Mouse (Mus musculus) E14TG2a.4 (cell line): ENCODE results near the gene Olfr1362.

Source experiments
- H3K27me3 ChIP-seq: 2 replicates; pipeline ENCODE4 v1.6.1; 2014; ENCODE audit warnings: low read length, control low read depth; ENCODE audit not compliant: insufficient read depth
- H3K36me3 ChIP-seq: 2 replicates; pipeline ENCODE4 v1.6.1; 2014; ENCODE audit warnings: low read length, control low read depth; ENCODE audit not compliant: insufficient read depth
- H3K4me1 ChIP-seq: replicated peaks from 2 replicates; pipeline ENCODE4 v1.6.1; 2014; ENCODE audit warnings: low read depth, low read length, control low read depth
- H3K4me3 ChIP-seq: replicated peaks from 2 replicates; pipeline ENCODE4 v1.5.1; 2014; ENCODE audit warnings: mild to moderate bottlenecking, low read length
- H3K9me3 ChIP-seq: 2 replicates; pipeline ENCODE4 v1.6.1; 2014; ENCODE audit warnings: low read length, control low read depth
- CTCF ChIP-seq: conservative IDR thresholded peaks from 2 replicates; pipeline ENCODE4 v1.5.1; 2014; ENCODE audit warnings: low read length
- NANOG ChIP-seq: IDR thresholded peaks from 2 replicates; pipeline ENCODE4 v1.6.1; 2014; ENCODE audit warnings: borderline replicate concordance, low read length, mixed read lengths
- POU5F1 ChIP-seq: IDR thresholded peaks from 2 replicates; pipeline ENCODE4 v1.6.1; 2014; ENCODE audit warnings: low read length, borderline replicate concordance

The Olfr1362 gene

DNA sequence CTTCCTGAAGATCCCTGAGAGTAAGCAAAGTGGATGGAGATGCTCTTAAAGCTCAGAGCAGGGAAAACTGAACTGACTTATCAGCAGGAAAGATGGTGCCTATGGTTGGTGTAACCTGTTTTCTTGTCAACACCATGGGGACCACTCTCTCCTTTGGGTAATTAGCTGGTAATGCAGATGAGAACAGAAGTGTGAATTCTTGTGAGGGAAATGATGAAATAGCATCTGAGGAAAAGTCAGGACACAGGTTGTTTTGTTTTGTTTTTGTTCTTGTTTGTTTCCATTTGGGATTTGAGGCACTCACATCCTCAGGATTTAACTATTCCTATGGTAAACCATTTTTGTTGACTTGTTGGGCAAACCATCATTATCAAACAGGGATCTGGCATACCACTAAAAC, at the start of gene Olfr1362:
Gene Olfr1362, minus strand, starts transcription at position 101 of the 400 bp plus-strand sequence.
- H3K27me3 ChIP-seq, result no peaks in the 10 kb centered on the region
- H3K9me3 ChIP-seq, result no peaks in the 10 kb centered on the region
- H3K4me1 ChIP-seq, result no peaks in the 10 kb centered on the region
- no peaks in the 10 kb centered on the region for H3K36me3 ChIP-seq
- H3K4me3 ChIP-seq, result no peak within 1 kb of the TSS
- TF ChIP-seq CTCF, result no peak
- no peak for TF ChIP-seq NANOG
- TF ChIP-seq POU5F1, result no peak

GRCm38 (mm10) chr13:21663286-21663685, 49.5 kb upstream of the Olfr1362 start, which contains the start of gene Olfr1361:
Gene Olfr1361, minus strand, starts transcription at chr13:21663386.
- Histone ChIP-seq H3K4me3 (no peak within 1 kb of the TSS), H3K36me3 (no peaks in the 10 kb centered on the region), H3K4me1 (no peaks in the 10 kb centered on the region), H3K9me3 (no peaks in the 10 kb centered on the region), H3K27me3 (0 out of 2 replicates have a peak, but pooled peaks cover 4% of the 10 kb centered on the region)
- TF ChIP-seq CTCF, result no peak
- TF ChIP-seq POU5F1, result no peak

DNA sequence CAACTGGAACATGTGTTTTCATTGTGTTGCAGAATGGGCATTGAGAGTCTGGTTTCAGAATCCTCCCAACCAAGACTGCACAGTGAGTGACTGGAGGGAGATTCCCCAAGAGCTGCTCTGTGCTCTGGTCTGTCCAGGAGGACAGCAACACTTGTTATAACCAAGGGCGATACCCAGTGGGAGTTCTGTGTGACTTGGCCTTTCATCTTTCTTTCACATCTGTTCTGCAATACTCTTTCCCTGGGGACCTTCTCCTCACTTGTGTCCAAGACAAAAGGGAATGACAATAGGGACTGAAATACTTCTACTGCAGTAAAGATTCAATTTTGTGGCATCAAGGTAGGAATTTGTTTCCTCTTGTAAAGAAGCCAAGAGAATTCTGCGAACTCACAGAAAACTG, 28.6 kb upstream of the Olfr1362 start, which contains the start of gene Olfr11:
Gene Olfr11, minus strand, starts transcription at position 101 of the 400 bp plus-strand sequence.
- Histone ChIP-seq H3K9me3 (no peaks in the 10 kb centered on the region), H3K4me1 (no peaks in the 10 kb centered on the region), H3K4me3 (no peak within 1 kb of the TSS), H3K36me3 (no peaks in the 10 kb centered on the region), H3K27me3 (no peaks in the 10 kb centered on the region)
- TF ChIP-seq POU5F1, result no peak
- no peak for TF ChIP-seq NANOG
- TF ChIP-seq CTCF, result no peak

DNA sequence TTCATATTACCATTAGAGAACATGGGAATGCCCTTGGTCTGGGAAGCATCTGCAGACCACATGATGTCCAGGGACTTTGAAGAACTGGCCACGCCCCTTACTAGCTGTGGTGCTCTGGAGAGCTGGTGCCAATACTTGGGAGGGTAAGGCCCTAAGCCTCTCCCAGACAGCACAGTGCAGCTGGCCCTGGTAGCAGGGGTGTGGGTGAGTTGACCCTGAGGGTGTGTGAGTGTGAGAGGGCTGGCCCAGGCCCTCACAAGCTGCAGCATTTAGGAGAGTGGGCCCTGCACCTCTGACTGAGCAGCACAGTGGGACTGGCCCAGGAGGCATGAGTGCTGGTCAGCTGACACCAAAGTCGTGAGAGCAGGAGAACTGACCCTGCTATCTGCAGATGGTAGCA, 22.2 kb downstream of the Olfr1362 start:
- no peaks in the 10 kb centered on the region for H3K27me3 ChIP-seq
- H3K9me3 ChIP-seq, result no peaks in the 10 kb centered on the region

GRCm38 (mm10) chr13:21581659-21582058, 32.2 kb downstream of the Olfr1362 start, which contains the start of gene Olfr1364:
Gene Olfr1364, minus strand, starts transcription at chr13:21581759.
- Histone ChIP-seq H3K4me1 (no peaks in the 10 kb centered on the region), H3K9me3 (no peaks in the 10 kb centered on the region), H3K27me3 (no peaks in the 10 kb centered on the region), H3K4me3 (no peak within 1 kb of the TSS), H3K36me3 (no peaks in the 10 kb centered on the region)
- no peak for TF ChIP-seq CTCF
- no peak for TF ChIP-seq POU5F1
- TF ChIP-seq NANOG, result no peak

More for the DNA sequence above, 22.2 kb downstream of the Olfr1362 start:
- no peaks in the 10 kb centered on the region for H3K4me1 ChIP-seq
- no peaks in the 10 kb centered on the region for H3K36me3 ChIP-seq
- H3K4me3 ChIP-seq, result no peak overlapping the region
- TF ChIP-seq NANOG (no peak), CTCF (no peak), POU5F1 (no peak)
